Mouse (Mus musculus) kidney, postnatal 14 days (tissue): Measurements from ENCODE around the gene Zdhhc18.

ENCODE experiments used
- DNase-seq: peaks from one replicate; pipeline ENCODE4 v3.0.0; 2022; ENCODE audit warnings: mixed read lengths

Gene Zdhhc18

GRCm38 (mm10) chr4:133629191-133629590, 20.8 kb downstream of the Zdhhc18 start:
- no peak for DNase-seq

DNA sequence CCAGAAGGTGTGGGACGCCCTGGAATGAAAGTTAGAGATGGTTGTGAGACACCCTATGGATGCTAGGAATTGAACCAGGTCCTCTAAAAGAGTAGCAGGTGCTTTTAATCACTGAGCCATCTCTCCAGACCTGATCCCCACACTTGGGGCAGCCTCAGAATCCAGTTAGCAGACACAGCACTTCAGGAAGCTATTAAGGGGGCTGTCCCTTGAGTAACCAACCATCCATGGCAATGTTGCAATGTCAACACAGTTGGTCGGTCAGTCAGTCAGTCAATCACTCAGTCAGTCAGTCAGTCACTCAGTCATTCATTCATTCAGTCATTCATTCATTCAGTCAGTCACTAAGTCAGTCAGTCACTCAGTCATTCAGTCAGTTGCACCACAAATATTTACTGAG, 21.4 kb downstream of the Zdhhc18 start:
- DNase-seq = no peak

DNA sequence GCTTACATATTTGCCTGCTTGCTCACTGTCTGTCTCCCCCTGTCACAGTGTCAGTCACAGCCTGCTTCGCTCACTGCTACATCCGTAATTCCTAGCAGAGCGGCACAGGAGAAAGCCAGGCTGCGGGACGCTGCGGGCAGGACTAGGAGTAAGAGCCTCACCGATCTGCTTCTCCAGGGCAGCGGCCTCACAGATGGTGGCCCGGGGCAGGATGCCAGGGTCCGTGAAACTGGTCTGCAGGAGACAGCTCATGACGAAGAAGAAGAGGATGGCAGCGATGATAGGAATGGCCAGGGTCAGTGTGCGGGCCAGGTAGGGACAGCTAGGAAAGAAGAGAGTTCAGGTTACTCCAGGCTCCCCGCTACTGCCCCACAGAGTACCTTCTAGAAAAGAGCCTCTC, 22.9 kb downstream of the Zdhhc18 start:
- DNase-seq = no peak

GRCm38 (mm10) chr4:133626621-133627020, 23.3 kb downstream of the Zdhhc18 start:
- DNase-seq = no peak

DNA sequence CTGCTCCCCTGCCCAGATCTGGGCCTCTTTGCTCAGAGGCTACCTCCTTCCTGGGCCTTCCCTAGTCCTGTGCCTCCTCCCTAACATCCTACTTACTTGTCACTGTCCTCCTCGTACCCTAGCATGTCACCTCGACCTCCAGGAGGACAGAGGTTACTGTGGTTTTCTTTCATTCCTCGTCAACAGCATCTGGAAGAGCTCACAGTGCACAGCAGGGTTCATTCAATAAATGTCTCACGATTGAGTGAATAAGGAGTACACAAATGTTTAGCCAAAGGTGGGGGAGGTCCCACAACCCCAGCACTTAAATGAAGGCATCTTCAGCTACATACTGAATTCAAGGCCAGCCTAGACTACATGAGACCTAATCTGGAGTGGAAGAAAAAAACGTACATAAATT, 23.7 kb downstream of the Zdhhc18 start:
- no peak for DNase-seq

- peak; percentile 85 for DNase-seq
Observed at GRCm38 (mm10) chr4:133625621-133626071, 24.3 kb downstream of the Zdhhc18 start.

DNA sequence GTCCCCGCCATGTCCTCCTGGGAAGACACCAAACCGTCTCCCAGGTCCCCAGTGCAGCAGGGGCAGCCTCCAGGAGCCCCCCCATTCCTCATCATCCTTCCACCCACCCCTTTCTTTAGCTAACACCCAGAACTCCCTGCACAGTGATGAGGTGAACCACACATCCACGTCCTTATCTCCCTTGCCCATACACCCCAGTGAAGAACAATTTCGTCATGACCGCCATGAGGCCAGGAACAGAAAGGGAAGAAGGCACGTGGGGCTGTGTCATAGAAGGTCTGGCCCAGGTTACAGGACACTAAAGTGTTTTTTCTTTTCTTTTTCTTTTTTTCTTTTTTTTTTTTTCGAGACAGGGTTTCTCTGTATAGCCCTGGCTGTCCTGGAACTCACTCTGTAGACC, 25.1 kb downstream of the Zdhhc18 start:
- DNase-seq = no peak

- DNase-seq = no peak
Observed at GRCm38 (mm10) chr4:133622161-133622695, 27.7 kb downstream of the Zdhhc18 start.

- DNase-seq = no peak
Observed at GRCm38 (mm10) chr4:133620668-133621067, 29.3 kb downstream of the Zdhhc18 start.

GRCm38 (mm10) chr4:133619473-133620136, 30.3 kb downstream of the Zdhhc18 start:
- no peak for DNase-seq

- no peak for DNase-seq
Observed at GRCm38 (mm10) chr4:133617936-133618335, 32.0 kb downstream of the Zdhhc18 start.

- peak; percentile 50 for DNase-seq
Observed at GRCm38 (mm10) chr4:133615416-133615815, 34.5 kb downstream of the Zdhhc18 start.

GRCm38 (mm10) chr4:133614274-133614761, 35.6 kb downstream of the Zdhhc18 start:
- DNase-seq = no peak

DNA sequence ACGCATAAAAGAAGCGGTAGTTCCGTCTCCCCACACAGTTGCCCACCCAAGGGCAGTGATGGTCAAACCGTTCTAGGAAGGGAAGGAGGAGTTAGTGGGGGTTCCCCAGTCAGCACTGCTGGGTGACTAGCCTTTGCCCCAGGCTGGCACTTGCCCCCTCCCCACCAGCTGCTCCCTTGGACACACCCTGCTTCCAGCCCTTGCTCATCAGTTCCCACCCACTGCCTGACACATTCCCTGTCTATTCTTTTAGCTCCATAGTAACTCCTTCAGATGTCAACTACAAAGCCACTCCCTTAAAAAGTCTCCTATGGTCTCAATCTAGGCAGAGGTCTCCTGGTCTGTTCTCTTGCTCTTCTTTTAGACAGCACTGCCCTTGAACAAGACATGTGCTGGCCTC, 36.1 kb downstream of the Zdhhc18 start:
- no peak for DNase-seq

GRCm38 (mm10) chr4:133613026-133613425, 36.9 kb downstream of the Zdhhc18 start:
- no peak for DNase-seq

DNA sequence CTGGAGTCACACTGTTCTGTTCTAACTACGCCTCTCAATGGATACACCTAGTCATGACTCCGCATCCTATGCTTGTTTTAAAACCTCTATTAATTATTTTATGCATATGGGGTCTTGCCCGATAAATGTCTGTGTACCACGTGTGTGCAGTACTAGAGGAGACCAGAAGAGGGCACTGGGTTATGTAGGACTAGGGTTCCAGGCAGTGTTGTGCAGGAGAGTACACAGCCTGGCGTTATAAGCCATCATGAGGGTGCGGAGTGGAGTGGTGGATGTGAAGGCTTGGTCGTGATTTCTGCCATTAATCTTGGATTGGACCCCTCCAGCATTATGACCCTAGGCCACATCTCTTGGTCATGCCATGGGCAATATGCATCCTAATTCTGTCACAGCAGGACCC, 37.5 kb downstream of the Zdhhc18 start:
- no peak for DNase-seq

DNA sequence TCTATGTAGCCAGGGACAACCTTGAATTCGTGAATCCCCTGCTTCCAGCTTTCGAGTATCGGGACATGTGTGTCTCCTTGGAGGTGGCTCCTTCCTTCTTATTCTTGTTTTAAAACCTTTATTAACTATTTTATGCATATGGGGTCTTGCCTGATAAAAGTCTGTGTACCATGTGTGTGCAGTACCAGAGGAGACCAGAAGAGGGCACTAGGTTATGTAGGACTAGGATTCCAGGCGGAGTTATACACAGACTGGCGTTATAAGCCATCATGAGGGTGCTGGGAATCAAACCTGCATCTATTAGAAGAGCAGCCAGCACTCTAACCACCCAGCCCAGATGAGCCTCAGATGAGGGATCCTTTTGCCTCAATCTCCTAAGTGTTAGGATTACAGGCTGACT, 38.1 kb downstream of the Zdhhc18 start:
- no peak for DNase-seq

DNA sequence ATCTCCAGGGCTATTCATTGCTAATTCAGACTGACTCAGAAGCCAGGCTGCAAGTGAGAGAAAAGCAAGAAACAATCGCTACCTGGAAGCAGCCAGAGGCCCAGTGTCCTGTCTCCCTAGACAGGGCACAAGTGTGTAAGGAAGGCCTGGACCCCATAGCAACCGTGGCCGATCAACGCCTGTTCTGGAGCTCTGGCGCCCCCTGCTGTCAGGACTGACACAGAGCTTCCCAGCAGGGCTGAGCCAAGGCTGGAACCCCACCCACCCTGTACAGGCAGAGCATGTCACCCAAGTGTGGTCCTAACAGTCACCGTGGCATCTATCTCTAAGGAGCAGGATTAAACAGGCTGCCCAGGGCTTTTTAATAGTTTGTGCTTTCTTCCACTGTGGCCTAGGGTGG, 40.2 kb downstream of the Zdhhc18 start:
- peak; percentile 87 for DNase-seq

GRCm38 (mm10) chr4:133607284-133607683, 42.7 kb downstream of the Zdhhc18 start:
- DNase-seq = no peak

DNA sequence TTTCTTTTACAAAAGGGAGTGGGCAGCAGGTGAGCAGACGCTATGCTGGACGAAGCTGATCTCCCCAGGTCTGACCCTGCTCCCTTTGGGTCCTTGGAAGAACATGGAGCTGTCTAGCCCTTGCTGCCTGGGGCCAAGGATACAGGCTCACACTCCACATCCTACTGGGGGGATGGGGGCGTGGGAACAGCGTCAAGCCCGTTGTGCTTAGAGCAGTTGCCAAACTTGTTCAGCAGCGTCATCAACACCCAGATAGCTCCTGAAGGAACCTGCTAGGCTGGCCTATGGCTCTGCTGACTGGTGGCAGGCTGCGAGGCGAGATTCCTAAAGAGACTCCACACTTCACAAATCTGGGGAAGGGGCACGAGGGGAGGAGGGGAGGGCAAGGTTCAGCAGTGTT, 44.6 kb downstream of the Zdhhc18 start:
- DNase-seq = no peak

DNA sequence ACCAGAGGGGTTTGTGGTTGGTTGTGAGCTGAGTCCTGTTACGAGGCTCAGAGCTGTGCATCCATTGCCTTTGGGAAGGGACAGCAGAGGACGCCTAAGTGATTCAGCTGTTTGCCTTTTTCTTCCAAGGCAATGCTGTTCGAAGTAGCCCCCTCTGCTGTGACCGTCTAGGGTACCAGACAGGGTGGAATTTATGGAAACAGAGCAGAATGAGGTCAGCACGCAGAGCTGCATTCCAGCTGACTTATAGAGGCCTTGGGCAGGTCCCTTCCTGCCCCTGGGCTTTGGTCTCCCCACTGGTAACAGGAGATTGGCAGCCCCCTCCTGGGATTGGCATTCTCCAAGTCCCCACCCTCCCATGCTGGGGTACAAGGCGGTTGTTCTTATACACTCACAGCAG, 45.1 kb downstream of the Zdhhc18 start:
- DNase-seq = no peak

- no peak for DNase-seq
Observed at GRCm38 (mm10) chr4:133604175-133604574, 45.8 kb downstream of the Zdhhc18 start.

GRCm38 (mm10) chr4:133603056-133603455, 46.9 kb downstream of the Zdhhc18 start:
- no peak for DNase-seq

GRCm38 (mm10) chr4:133601721-133602218, 48.2 kb downstream of the Zdhhc18 start, which contains the start of gene Sfn:
Gene Sfn (minus strand): TSS chr4:133602168.
- DNase-seq = peak; percentile 79

DNA sequence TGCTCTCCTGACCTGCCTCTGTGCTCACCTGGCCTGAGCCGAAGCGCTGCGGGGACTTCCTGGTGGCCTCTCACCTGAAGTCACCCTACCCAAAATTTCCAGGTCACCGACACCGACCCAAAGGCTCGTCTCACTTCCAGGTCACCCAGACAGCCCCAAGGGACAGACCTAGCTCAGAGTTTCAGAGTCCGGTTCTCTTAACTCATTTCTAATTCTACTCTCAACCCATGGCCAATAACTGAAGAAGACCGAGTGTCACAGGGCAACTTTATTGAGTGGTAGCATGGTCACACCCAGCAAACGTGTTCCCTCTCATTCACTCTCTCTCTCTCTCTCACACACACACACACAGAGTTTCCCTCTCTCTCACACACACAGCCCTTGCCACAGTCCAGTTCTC, 49.6 kb downstream of the Zdhhc18 start:
- no peak for DNase-seq
